Mouse (Mus musculus) left cerebral cortex, postnatal 14 days (tissue): Measurements from ENCODE around the gene Olfr173. TPM values are rescaled to one million over a fixed set of nuclear protein-coding genes. Genes with fewer than 3 reads are reported as not detected.

ENCODE experiments used
- DNase-seq, 2 experiments: peaks; one replicate each; pipeline ENCODE4 v3.0.0; 2021 to 2022; ENCODE audit warnings: low spot score in 2 of 2, mixed read lengths in 1 of 2
- intact Hi-C: fragments of 180-260 bp; cut with DNase I; formaldehyde crosslinking; loops from one replicate; pipeline ENCODE4 v1.15.1; 2025
- long read RNA-seq, 2 experiments: library from polyadenylated mRNA; stranded (forward); transcript quantifications; one replicate each; pipeline ENCODE4 v2.0.0; 2021
- microRNA-seq, 2 experiments: library from miRNA; unstranded; fragments of <30 nt; microRNA quantifications; one replicate each; pipeline ENCODE4 v1.2.0; 2022
- total RNA-seq, 2 experiments: library from RNA; stranded (reverse); gene quantifications; 2 replicates each; pipeline ENCODE4 v1.2.3; 2021

The Olfr173 gene
- total RNA-seq = not detected
- long read RNA-seq, experiment 1 = 0 reads
- long read RNA-seq, experiment 2 = 0 reads

DNA sequence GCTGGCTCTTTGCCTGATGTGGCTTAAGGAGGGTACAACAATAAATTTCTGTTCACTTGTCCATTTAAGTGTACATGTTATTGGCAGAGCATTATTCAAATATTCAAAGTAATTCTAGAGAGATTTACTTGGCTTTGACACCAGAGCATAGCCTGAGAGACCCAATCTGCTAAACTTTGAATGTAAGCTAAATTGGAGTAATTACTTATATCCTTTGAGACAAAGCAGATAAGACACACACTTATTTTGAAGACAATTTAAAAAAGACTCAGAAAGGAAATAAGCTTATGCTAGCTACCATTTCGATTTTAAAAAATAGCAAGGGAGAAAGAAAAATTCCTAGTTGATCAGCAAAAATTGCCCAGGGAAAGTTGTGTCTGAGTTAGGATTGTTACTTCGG is at the start of gene Olfr173:
Gene Olfr173, minus strand, starts transcription at position 101 of the 400 bp plus-strand sequence.
- intact Hi-C loops = no loop called here
- DNase-seq = no peak

DNA sequence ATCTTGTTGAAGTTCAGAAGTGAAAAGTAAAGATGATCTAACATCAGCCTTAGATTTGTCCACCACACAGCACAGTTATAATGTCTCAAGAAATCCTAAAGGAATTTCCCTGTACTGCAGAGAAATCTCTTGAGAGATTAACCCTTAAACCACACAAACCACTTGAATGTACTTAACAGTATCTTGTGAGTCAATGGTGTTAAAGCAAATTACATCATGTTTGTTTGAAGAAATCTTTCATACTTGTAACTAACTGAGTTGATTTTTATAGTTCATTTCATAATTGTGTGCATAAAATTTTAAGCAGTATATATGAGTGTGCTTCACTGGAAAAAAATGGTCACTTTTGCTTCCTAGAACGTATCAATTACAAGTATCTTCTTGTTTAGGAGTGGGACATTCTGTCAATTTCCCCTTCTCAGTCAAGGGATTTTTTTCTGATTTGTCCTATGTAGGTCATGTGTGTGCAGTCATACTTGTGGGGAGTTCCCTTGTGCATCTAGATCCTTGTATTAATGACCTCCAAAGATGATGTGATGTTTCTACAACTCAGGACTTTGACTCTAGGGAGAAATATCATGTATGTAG is 26.8 kb upstream of the Olfr173 start, which contains the start of gene Olfr175-ps1:
Gene Olfr175-ps1, minus strand, starts transcription at position 51 of the 588 bp plus-strand sequence.
- intact Hi-C loops = no loop called here
- DNase-seq = no peak

GRCm38 (mm10) chr16:58763076-58763475 is 37.0 kb downstream of the Olfr173 start, which contains the start of gene Olfr172:
Gene Olfr172 (minus strand): TSS chr16:58763176.
- intact Hi-C loops = no loop called here
- no peak for DNase-seq

DNA sequence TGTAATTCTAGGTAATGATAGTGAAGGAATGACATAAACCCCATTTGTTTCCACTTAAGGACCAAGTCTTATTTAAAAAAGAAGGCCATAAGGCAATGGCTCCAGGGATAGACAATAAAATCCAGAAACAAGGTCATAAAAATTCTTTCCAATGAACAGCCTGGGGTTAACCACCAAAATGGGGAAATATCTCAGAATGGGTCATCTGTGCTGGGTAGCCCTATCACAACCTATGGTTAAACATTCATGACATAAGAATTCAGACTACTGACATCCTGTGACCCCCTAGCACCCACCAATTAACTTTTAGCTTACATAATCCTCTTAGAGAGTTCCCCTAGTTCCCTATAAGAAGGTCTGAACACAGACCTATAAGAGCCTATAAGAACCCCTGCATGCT is 43.9 kb downstream of the Olfr173 start:
- intact Hi-C loops = no loop called here
- no peak for DNase-seq

GRCm38 (mm10) chr16:58751314-58751713 is 48.8 kb downstream of the Olfr173 start:
- intact Hi-C loops = no loop called here

DNA sequence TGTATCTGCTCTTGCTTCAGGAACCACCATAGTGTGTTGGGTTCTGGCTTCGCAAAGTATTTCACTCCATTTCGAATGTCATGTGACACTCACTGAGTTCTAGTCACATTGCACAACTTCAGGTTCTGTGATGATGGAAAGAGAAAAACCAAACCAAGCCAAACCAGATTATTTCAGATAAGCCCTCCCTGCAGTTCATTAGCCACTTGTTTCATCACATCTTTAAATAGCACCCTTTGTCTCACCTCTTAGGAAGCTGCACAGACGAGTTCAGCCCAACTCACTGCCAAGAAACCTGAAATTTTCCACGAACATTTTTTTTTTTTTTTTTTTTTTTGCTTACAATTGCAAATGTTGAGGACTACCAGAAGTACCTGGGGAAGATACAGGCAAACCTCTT is 53.4 kb downstream of the Olfr173 start:
- intact Hi-C loops = no loop called here
- no peak for DNase-seq

More at GRCm38 (mm10) chr16:58751314-58751713, 48.8 kb downstream of the Olfr173 start:
- no peak for DNase-seq

Small RNAs within 50 kb of the gene (microRNA-seq; reads per million reads assigned to microRNA genes)
- gene Gm27564 = 0 reads per million in 2 experiments

Other genes starting within 250 kb of the Olfr173 start
- gene Gm813, start 183.3 kb downstream of the Olfr173 start, total RNA-seq = not detected
- not detected for gene E330017A01Rik, start 161.5 kb downstream of the Olfr173 start, total RNA-seq
- 10 to 100 TPM; 33.7 to 35.5 TPM for gene Cpox, start 130.0 kb downstream of the Olfr173 start, total RNA-seq
- gene Gpr15, start 81.2 kb downstream of the Olfr173 start, total RNA-seq = not detected
- gene Cldnd1, start 72.4 kb downstream of the Olfr173 start, total RNA-seq = 100 to 1,000 TPM; 108 to 121 TPM
- gene Olfr172, start 37.1 kb downstream of the Olfr173 start, total RNA-seq = not detected
- gene Olfr175-ps1, start 26.5 kb upstream of the Olfr173 start, total RNA-seq = not detected
- not detected for gene Olfr177, start 74.5 kb upstream of the Olfr173 start, total RNA-seq
- not detected for gene Olfr178, start 91.8 kb upstream of the Olfr173 start, total RNA-seq
- gene Olfr181, start 128.5 kb upstream of the Olfr173 start, total RNA-seq = not detected
- not detected for gene Olfr180, start 129.1 kb upstream of the Olfr173 start, total RNA-seq
- gene Olfr183, start 195.1 kb upstream of the Olfr173 start, total RNA-seq = not detected
- not detected for gene Olfr186, start 230.0 kb upstream of the Olfr173 start, total RNA-seq
- not detected for gene Olfr187, start 239.5 kb upstream of the Olfr173 start, total RNA-seq